Mouse (Mus musculus): ENCODE measurements around the gene Hist1h3i.

DNA sequence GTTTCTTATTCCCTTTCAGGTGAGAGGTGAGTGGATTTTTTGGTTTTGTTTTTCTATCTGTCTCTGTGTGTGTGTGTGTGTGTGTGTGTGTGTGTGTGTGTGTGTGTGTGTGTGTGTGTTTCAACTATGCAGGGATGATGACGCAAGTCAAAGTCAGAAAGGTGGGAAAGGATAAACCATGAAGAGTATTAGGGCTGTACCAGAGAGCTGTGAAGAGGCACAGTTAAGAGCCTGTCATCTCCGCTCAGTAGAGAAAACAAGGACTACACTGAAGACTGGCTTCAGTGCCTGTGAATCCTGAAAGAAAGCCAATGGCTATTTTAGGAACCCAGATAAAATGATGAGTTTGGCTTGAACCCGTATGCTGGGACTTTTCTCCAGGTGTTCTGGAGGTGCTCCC is 31.3 kb downstream of the Hist1h3i start:
- TF ChIP-seq POLR2A (IDR thresholded peaks at IDR 0.05; ENCODE audit: low read depth, low read length) (no peak), CTCF (IDR thresholded peaks at IDR 0.05; ENCODE audit: borderline replicate concordance, insufficient read depth, low read length) (no peak)
